Mouse (Mus musculus): ENCODE data around the gene Cops2. TPM values are rescaled to one million over a fixed set of nuclear protein-coding genes. Genes with fewer than 3 reads are reported as not detected.

Gene Cops2
- polyA plus RNA-seq, 1 experiment from 2014 or later = 36.8 TPM

- 56% methylated on average over 7 of the region's 7 CpGs for WGBS
- DNase-seq (ENCODE audit: low spot score) (no peak), ATAC-seq (ENCODE audit: low FRiP score, low TSS enrichment) (peak; percentile 78)
- H3K27ac ChIP-seq (replicated peaks) = 0 out of 2 replicates have a peak overlapping the region, but pooled peaks have one; percentile 45
- H3K4me2 ChIP-seq (replicated peaks; ENCODE audit: low read depth) = no peak overlapping the region
- H3K27me3 ChIP-seq (ENCODE audit: control insufficient read depth, insufficient read depth, low read length) = no peaks in the 10 kb centered on the region
- H3K4me1 ChIP-seq (replicated peaks; ENCODE audit: control insufficient read depth, insufficient read depth) = no peaks in the 10 kb centered on the region
- no peak for TF ChIP-seq EP300 (optimal IDR thresholded peaks at IDR 0.05)
- H3K36me3 ChIP-seq (ENCODE audit: control insufficient read depth, insufficient read depth, low read length) = no peaks in the 10 kb centered on the region
- H3K9ac ChIP-seq (ENCODE audit: low read length) = no peak overlapping the region
- H3K4me3 ChIP-seq (ENCODE audit: low read depth, low read length) = no peak overlapping the region
- H3K9me3 ChIP-seq (ENCODE audit: control insufficient read depth, low read length) = no peaks in the 10 kb centered on the region
Measured at GRCm38 (mm10) chr2:125791485-125791885, 67.5 kb downstream of the Cops2 start.

- H3K9ac ChIP-seq (ENCODE audit: low read length) = no peak overlapping the region
- ATAC-seq (ENCODE audit: low FRiP score, low TSS enrichment) (no peak), DNase-seq (ENCODE audit: low spot score) (no peak)
- no peaks in the 10 kb centered on the region for H3K27me3 ChIP-seq (ENCODE audit: control insufficient read depth, insufficient read depth, low read length)
- no peak overlapping the region for H3K4me3 ChIP-seq (ENCODE audit: low read depth, low read length)
- H3K27ac ChIP-seq (replicated peaks) = no peak overlapping the region
- no peaks in the 10 kb centered on the region for H3K9me3 ChIP-seq (ENCODE audit: control insufficient read depth, low read length)
- H3K4me2 ChIP-seq (replicated peaks; ENCODE audit: low read depth) = no peak overlapping the region
- TF ChIP-seq CTCF (IDR thresholded peaks at IDR 0.05; ENCODE audit: low read depth) = no peak
- TF ChIP-seq EP300 (optimal IDR thresholded peaks at IDR 0.05) = no peak
- 87% methylated on average over 4 of the region's 4 CpGs for WGBS
- H3K36me3 ChIP-seq (ENCODE audit: control insufficient read depth, insufficient read depth, low read length) = no peaks in the 10 kb centered on the region
- no peaks in the 10 kb centered on the region for H3K4me1 ChIP-seq (replicated peaks; ENCODE audit: control insufficient read depth, insufficient read depth)
Measured at GRCm38 (mm10) chr2:125790242-125790641, 68.7 kb downstream of the Cops2 start.

GRCm38 (mm10) chr2:125789265-125789664 is 69.7 kb downstream of the Cops2 start:
- H3K4me1 ChIP-seq (replicated peaks; ENCODE audit: control insufficient read depth, insufficient read depth) = no peaks in the 10 kb centered on the region
- H3K9ac ChIP-seq (ENCODE audit: low read length) = no peak overlapping the region
- H3K27ac ChIP-seq (replicated peaks) = no peak overlapping the region
- TF ChIP-seq EP300 (optimal IDR thresholded peaks at IDR 0.05) = no peak
- TF ChIP-seq CTCF (IDR thresholded peaks at IDR 0.05; ENCODE audit: low read depth) = no peak
- no peaks in the 10 kb centered on the region for H3K36me3 ChIP-seq (ENCODE audit: control insufficient read depth, insufficient read depth, low read length)
- no peaks in the 10 kb centered on the region for H3K27me3 ChIP-seq (ENCODE audit: control insufficient read depth, insufficient read depth, low read length)
- 73% methylated on average over 5 of the region's 5 CpGs for WGBS
- H3K4me3 ChIP-seq (ENCODE audit: low read depth, low read length) = no peak overlapping the region
- DNase-seq (ENCODE audit: low spot score) = no peak
- H3K4me2 ChIP-seq (replicated peaks; ENCODE audit: low read depth) = no peak overlapping the region
- no peak for ATAC-seq (ENCODE audit: low FRiP score, low TSS enrichment)
- H3K9me3 ChIP-seq (ENCODE audit: control insufficient read depth, low read length) = no peaks in the 10 kb centered on the region

GRCm38 (mm10) chr2:125788785-125789184 is 70.2 kb downstream of the Cops2 start:
- Histone ChIP-seq H3K4me1 (replicated peaks; ENCODE audit: control insufficient read depth, insufficient read depth) (no peaks in the 10 kb centered on the region), H3K9ac (ENCODE audit: low read length) (no peak overlapping the region), H3K27ac (replicated peaks) (no peak overlapping the region), H3K9me3 (ENCODE audit: control insufficient read depth, low read length) (no peaks in the 10 kb centered on the region), H3K4me2 (replicated peaks; ENCODE audit: low read depth) (no peak overlapping the region), H3K4me3 (ENCODE audit: low read depth, low read length) (no peak overlapping the region), H3K36me3 (ENCODE audit: control insufficient read depth, insufficient read depth, low read length) (no peaks in the 10 kb centered on the region), H3K27me3 (ENCODE audit: control insufficient read depth, insufficient read depth, low read length) (no peaks in the 10 kb centered on the region)
- TF ChIP-seq CTCF (IDR thresholded peaks at IDR 0.05; ENCODE audit: low read depth) (no peak), EP300 (optimal IDR thresholded peaks at IDR 0.05) (no peak)
- DNase-seq (ENCODE audit: low spot score) (no peak), ATAC-seq (ENCODE audit: low FRiP score, low TSS enrichment) (0 out of 2 replicates have a peak, but pooled peaks have one; percentile 24)
- 56% methylated on average over 3 of the region's 3 CpGs for WGBS

- Histone ChIP-seq H3K27ac (replicated peaks) (no peak overlapping the region), H3K4me3 (ENCODE audit: low read depth, low read length) (no peak overlapping the region), H3K9me3 (ENCODE audit: control insufficient read depth, low read length) (no peaks in the 10 kb centered on the region), H3K4me1 (replicated peaks; ENCODE audit: control insufficient read depth, insufficient read depth) (no peaks in the 10 kb centered on the region), H3K36me3 (ENCODE audit: control insufficient read depth, insufficient read depth, low read length) (no peaks in the 10 kb centered on the region), H3K27me3 (ENCODE audit: control insufficient read depth, insufficient read depth, low read length) (no peaks in the 10 kb centered on the region), H3K9ac (ENCODE audit: low read length) (no peak overlapping the region), H3K4me2 (replicated peaks; ENCODE audit: low read depth) (no peak overlapping the region)
- ATAC-seq (ENCODE audit: low FRiP score, low TSS enrichment) (no peak; the same call in 1 of the 2 replicates), DNase-seq (ENCODE audit: low spot score) (no peak)
- no peak for TF ChIP-seq CTCF (IDR thresholded peaks at IDR 0.05; ENCODE audit: low read depth)
- no peak for TF ChIP-seq EP300 (optimal IDR thresholded peaks at IDR 0.05)
Measured at GRCm38 (mm10) chr2:125788351-125788750, 70.6 kb downstream of the Cops2 start.

- H3K9me3 ChIP-seq (ENCODE audit: control insufficient read depth, low read length) = no peaks in the 10 kb centered on the region
- TF ChIP-seq EP300 (optimal IDR thresholded peaks at IDR 0.05) (no peak), CTCF (IDR thresholded peaks at IDR 0.05; ENCODE audit: low read depth) (no peak)
- no peaks in the 10 kb centered on the region for H3K36me3 ChIP-seq (ENCODE audit: control insufficient read depth, insufficient read depth, low read length)
- 0 out of 2 replicates have a peak, but pooled peaks cover 6% of the 10 kb centered on the region for H3K4me1 ChIP-seq (replicated peaks; ENCODE audit: control insufficient read depth, insufficient read depth)
- DNase-seq (ENCODE audit: low spot score) = no peak
- H3K27ac ChIP-seq (replicated peaks) = no peak overlapping the region
- H3K4me2 ChIP-seq (replicated peaks; ENCODE audit: low read depth) = no peak overlapping the region
- WGBS = 56% methylated on average over 4 of the region's 4 CpGs
- H3K27me3 ChIP-seq (ENCODE audit: control insufficient read depth, insufficient read depth, low read length) = no peaks in the 10 kb centered on the region
- ATAC-seq (ENCODE audit: low FRiP score, low TSS enrichment) = no peak
- no peak overlapping the region for H3K9ac ChIP-seq (ENCODE audit: low read length)
- no peak overlapping the region for H3K4me3 ChIP-seq (ENCODE audit: low read depth, low read length)
Measured at GRCm38 (mm10) chr2:125785021-125785420, 73.9 kb downstream of the Cops2 start.

Data from stomach, postnatal 0 days (tissue).